In genomic region chr1:18463218-18463617, GRCm38 (mm10) we compare ENCODE assay signal across 20 mouse cellular contexts.
DNase-seq lines count a peak whose midpoint lies in the region; ATAC-seq lines count a peak whose summit lies in the region.
"Had no signal": no experiment of that assay in that cellular context is flagged by ENCODE, and none has a peak within 500 bp of the region (broad histone marks: within the 10 kb centered on the region; RNA-seq: fewer than 3 reads in every experiment).

No protein-coding gene starts in this region.

- H3K4me2 ChIP-seq in embryonic facial prominence, embryonic 11.5 days (ENCODE audit: low read depth, low read length), result no peak overlapping the region
- H3K4me2 ChIP-seq in embryonic facial prominence, embryonic 14.5 days (ENCODE audit: low read depth, low read length), result no peak overlapping the region
- no peak overlapping the region for H3K4me2 ChIP-seq in neural tube, embryonic 13.5 days
- H3K4me2 ChIP-seq: embryonic facial prominence, embryonic 15.5 days; limb, embryonic 15.5 days had no signal

- H3K36me3 ChIP-seq in embryonic facial prominence, embryonic 11.5 days (replicated peaks; ENCODE audit: control insufficient read depth, insufficient read depth, low read depth, low read length), result no peaks in the 10 kb centered on the region
- no peaks in the 10 kb centered on the region for H3K36me3 ChIP-seq in embryonic facial prominence, embryonic 10.5 days (replicated peaks)
- H3K36me3 ChIP-seq in embryonic facial prominence, embryonic 14.5 days (ENCODE audit: control insufficient read depth, insufficient read depth, low read length), result no peaks in the 10 kb centered on the region
- H3K36me3 ChIP-seq in neural tube, embryonic 13.5 days, result no peaks in the 10 kb centered on the region
- H3K36me3 ChIP-seq: embryonic facial prominence, embryonic 15.5 days; limb, embryonic 15.5 days had no signal

- H3K9ac ChIP-seq in embryonic facial prominence, embryonic 11.5 days (replicated peaks; ENCODE audit: low read length), result no peak overlapping the region
- H3K9ac ChIP-seq in embryonic facial prominence, embryonic 14.5 days (ENCODE audit: low read depth, low read length), result no peak overlapping the region
- no peak overlapping the region for H3K9ac ChIP-seq in neural tube, embryonic 13.5 days
- H3K9ac ChIP-seq: embryonic facial prominence, embryonic 15.5 days; limb, embryonic 15.5 days; liver, postnatal 0 days had no signal

- H3K4me1 ChIP-seq in embryonic facial prominence, embryonic 11.5 days (ENCODE audit: control insufficient read depth, insufficient read depth, low read length), result no peaks in the 10 kb centered on the region
- 0 out of 2 replicates have a peak, but pooled peaks cover 3% of the 10 kb centered on the region for H3K4me1 ChIP-seq in embryonic facial prominence, embryonic 10.5 days
- H3K4me1 ChIP-seq in embryonic facial prominence, embryonic 14.5 days (ENCODE audit: control insufficient read depth, insufficient read depth, low read length), result no peaks in the 10 kb centered on the region
- H3K4me1 ChIP-seq in neural tube, embryonic 13.5 days (replicated peaks), result peaks cover 10% of the 10 kb centered on the region
- H3K4me1 ChIP-seq: embryonic facial prominence, embryonic 15.5 days; limb, embryonic 15.5 days had no signal

- DNase-seq in embryonic facial prominence, embryonic 11.5 days (ENCODE audit: low spot score), result no peak
- DNase-seq in embryonic facial prominence, embryonic 10.5 days (ENCODE audit: low spot score), result no peak
- peak; percentile 10 for DNase-seq in embryonic facial prominence, embryonic 14.5 days (ENCODE audit: low spot score)
- peak; percentile 31 for DNase-seq in mesoderm, embryonic 11.5 days (ENCODE audit: low read depth, low spot score)
- DNase-seq in right cerebral cortex, postnatal 14 days, result no peak
- DNase-seq in left cerebral cortex, postnatal 14 days (ENCODE audit: low spot score in 2 of 2), result no peak
- DNase-seq: adrenal gland, postnatal 14 days; cerebellum, postnatal 14 days; gastrocnemius, postnatal 10 days; heart, adult 2 months; liver, postnatal 0 days; lung, postnatal 4 days; thymus, postnatal 36 days had no signal

- H3K4me3 ChIP-seq in embryonic facial prominence, embryonic 11.5 days (ENCODE audit: low read depth, low read length), result no peak overlapping the region
- no peak overlapping the region for H3K4me3 ChIP-seq in embryonic facial prominence, embryonic 10.5 days
- no peak overlapping the region for H3K4me3 ChIP-seq in embryonic facial prominence, embryonic 14.5 days (ENCODE audit: low read depth, low read length)
- no peak overlapping the region for H3K4me3 ChIP-seq in neural tube, embryonic 13.5 days
- H3K4me3 ChIP-seq: embryonic facial prominence, embryonic 15.5 days; heart, adult 2 months; limb, embryonic 15.5 days; myocyte had no signal

- no peak overlapping the region for H3K27ac ChIP-seq in embryonic facial prominence, embryonic 11.5 days (replicated peaks; ENCODE audit: low read depth, low read length)
- H3K27ac ChIP-seq in embryonic facial prominence, embryonic 10.5 days (replicated peaks), result no peak overlapping the region
- H3K27ac ChIP-seq in embryonic facial prominence, embryonic 14.5 days (replicated peaks; ENCODE audit: low read depth, low read length), result no peak overlapping the region
- no peak overlapping the region for H3K27ac ChIP-seq in neural tube, embryonic 13.5 days (replicated peaks)
- H3K27ac ChIP-seq: embryonic facial prominence, embryonic 15.5 days; heart, adult 2 months; kidney, postnatal 0 days; limb, embryonic 15.5 days had no signal

- no peaks in the 10 kb centered on the region for H3K9me3 ChIP-seq in embryonic facial prominence, embryonic 11.5 days (replicated peaks; ENCODE audit: control insufficient read depth, low read length)
- no peaks in the 10 kb centered on the region for H3K9me3 ChIP-seq in embryonic facial prominence, embryonic 10.5 days
- H3K9me3 ChIP-seq in embryonic facial prominence, embryonic 14.5 days (ENCODE audit: control insufficient read depth, low read length), result no peaks in the 10 kb centered on the region
- no peaks in the 10 kb centered on the region for H3K9me3 ChIP-seq in neural tube, embryonic 13.5 days
- H3K9me3 ChIP-seq: embryonic facial prominence, embryonic 15.5 days; limb, embryonic 15.5 days had no signal

- no peaks in the 10 kb centered on the region for H3K27me3 ChIP-seq in embryonic facial prominence, embryonic 11.5 days (ENCODE audit: control insufficient read depth, insufficient read depth, low read length)
- no peaks in the 10 kb centered on the region for H3K27me3 ChIP-seq in embryonic facial prominence, embryonic 10.5 days (replicated peaks; ENCODE audit: low read depth, poor library complexity, severe bottlenecking)
- H3K27me3 ChIP-seq in embryonic facial prominence, embryonic 14.5 days (replicated peaks; ENCODE audit: control insufficient read depth, insufficient read depth, low read length), result no peaks in the 10 kb centered on the region
- no peaks in the 10 kb centered on the region for H3K27me3 ChIP-seq in neural tube, embryonic 13.5 days
- H3K27me3 ChIP-seq: CH12.LX; embryonic facial prominence, embryonic 15.5 days; limb, embryonic 15.5 days had no signal

- intact Hi-C loops in left cerebral cortex, postnatal 14 days (cut with DNase I), result no loop called here

- peak; percentile 78; the same call in 1 of the 2 replicates for ATAC-seq in embryonic facial prominence, embryonic 11.5 days (replicated peaks; ENCODE audit: insufficient number of reproducible peaks, low FRiP score, low TSS enrichment, low read depth)
- ATAC-seq in embryonic facial prominence, embryonic 14.5 days (ENCODE audit: low read depth), result no peak
- ATAC-seq in neural tube, embryonic 13.5 days (ENCODE audit: low read depth), result peak; percentile 81
- ATAC-seq in megakaryocyte progenitor cell, adult 5-6 weeks (replicated peaks; ENCODE audit: poor library complexity), result no peak
- ATAC-seq: liver, postnatal 0 days had no signal

- 54% methylated on average over 1 of the region's 1 CpGs for WGBS in embryonic facial prominence, embryonic 11.5 days
- 45% methylated on average over 1 of the region's 1 CpGs for WGBS in embryonic facial prominence, embryonic 10.5 days
- WGBS in embryonic facial prominence, embryonic 14.5 days, result 34% methylated on average over 1 of the region's 1 CpGs
- 13% methylated on average over 1 of the region's 1 CpGs for WGBS in neural tube, embryonic 13.5 days

Comparison
In these comparisons a context has a peak if more than half of its experiments do, and no peak if none do; other contexts are left out.
1. ATAC-seq: peak in embryonic facial prominence, embryonic 11.5 days (single experiment) and neural tube, embryonic 13.5 days (single experiment); none in embryonic facial prominence, embryonic 14.5 days (single experiment) and megakaryocyte progenitor cell, adult 5-6 weeks (single experiment).
2. DNase-seq: peak in embryonic facial prominence, embryonic 14.5 days (single experiment) and mesoderm, embryonic 11.5 days (single experiment); none in embryonic facial prominence, embryonic 11.5 days (single experiment), embryonic facial prominence, embryonic 10.5 days (single experiment), right cerebral cortex, postnatal 14 days (single experiment) and left cerebral cortex, postnatal 14 days (0 of 2).